Mouse (Mus musculus) limb, embryonic 11.5 days (tissue): Measurements from ENCODE around the gene Aff3. TPM values are rescaled to one million over a fixed set of nuclear protein-coding genes. Genes with fewer than 3 reads are reported as not detected.

Source experiments
- ATAC-seq: fragments of 200-750 bp; cut with Nextera tagmentation; 2 replicates; pipeline ENCODE4 v1.8.0; 2017; ENCODE audit warnings: low read depth; ENCODE audit not compliant: insufficient number of reproducible peaks, low FRiP score, low TSS enrichment
- DNase-seq: peaks from one replicate; pipeline ENCODE4 v3.0.0-alpha.2; 2015; ENCODE audit warnings: low spot score
- H3K27ac ChIP-seq: fragments of 300-500 bp; sonication (generic); replicated peaks from 2 replicates; pipeline ENCODE4 v1.5.1; 2014; ENCODE audit warnings: low read depth, mild to moderate bottlenecking, low read length
- H3K27me3 ChIP-seq: fragments of 300-500 bp; sonication (generic); 2 replicates; pipeline ENCODE4 v1.6.1; 2014; ENCODE audit warnings: mild to moderate bottlenecking, low read length, mixed read lengths; ENCODE audit not compliant: control insufficient read depth, insufficient read depth
- H3K36me3 ChIP-seq: fragments of 300-500 bp; sonication (generic); 2 replicates; pipeline ENCODE4 v1.6.1; 2014; ENCODE audit warnings: mild to moderate bottlenecking, low read length, moderate library complexity, mixed read lengths; ENCODE audit not compliant: control insufficient read depth, insufficient read depth
- H3K4me1 ChIP-seq: fragments of 300-500 bp; sonication (generic); 2 replicates; pipeline ENCODE4 v1.6.1; 2014; ENCODE audit warnings: low read length, mixed read lengths; ENCODE audit not compliant: control insufficient read depth, insufficient read depth
- H3K4me2 ChIP-seq: fragments of 300-500 bp; sonication (generic); 2 replicates; pipeline ENCODE4 v1.6.1; 2014; ENCODE audit warnings: low read depth, mild to moderate bottlenecking, moderate library complexity; ENCODE audit not compliant: severe bottlenecking
- H3K4me3 ChIP-seq: fragments of 300-500 bp; sonication (generic); 2 replicates; pipeline ENCODE4 v1.5.1; 2014; ENCODE audit warnings: low read depth, low read length
- H3K9ac ChIP-seq: fragments of 300-500 bp; sonication (generic); 2 replicates; pipeline ENCODE4 v1.6.1; 2014; ENCODE audit warnings: mild to moderate bottlenecking, low read length
- H3K9me3 ChIP-seq: fragments of 300-500 bp; sonication (generic); 2 replicates; pipeline ENCODE4 v1.6.1; 2016; ENCODE audit warnings: low read length; ENCODE audit not compliant: control insufficient read depth
- WGBS: fragments of 180-500 bp; shearing (Covaris S2); extraction: QIAGEN DNeasy Blood & Tissue Kit; methylation state at CpG from one replicate; pipeline ENCODE4 v1.1.7; 2014; 5-methylcytosine and 5-hydroxymethylcytosine counted together
- polyA plus RNA-seq: library from polyadenylated mRNA; unstranded; fragments of >200 nt; fragmentation: Nextera tagmentation; extraction: Ambion mirVana; gene quantifications from 2 replicates; pipeline ENCODE4 v1.2.1, GENCODE M21; 2014

Aff3 gene
- polyA plus RNA-seq, 1 experiment from 2014 or later, result 43.9 TPM

DNA sequence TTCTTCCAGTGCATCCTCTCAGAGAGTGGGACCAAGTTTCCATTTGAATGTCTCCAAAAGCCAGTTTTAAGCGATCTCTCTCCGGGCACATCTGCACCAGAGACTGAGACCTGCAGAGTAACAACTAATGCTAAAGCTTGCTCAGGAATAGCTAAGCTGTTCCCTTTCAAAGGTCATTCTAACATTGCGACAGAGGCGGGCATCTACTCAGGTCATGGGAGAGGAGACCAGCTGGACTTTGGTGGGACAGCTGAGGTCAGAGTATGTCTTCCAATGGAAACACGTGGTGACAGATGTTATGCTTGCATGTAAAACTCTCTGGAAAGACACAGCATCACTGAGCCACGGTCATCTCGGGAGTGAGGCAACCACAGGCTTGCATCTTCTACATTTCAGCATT is 488.7 kb downstream of the Aff3 start:
- Histone ChIP-seq H3K27me3 (no peaks in the 10 kb centered on the region), H3K4me3 (no peak overlapping the region), H3K4me2 (no peak overlapping the region), H3K36me3 (peaks cover 4% of the 10 kb centered on the region), H3K27ac (no peak overlapping the region), H3K9ac (no peak overlapping the region), H3K4me1 (no peaks in the 10 kb centered on the region), H3K9me3 (no peaks in the 10 kb centered on the region)
- ATAC-seq (no peak), DNase-seq (no peak)
- 94% methylated on average over 7 of the region's 7 CpGs for WGBS

DNA sequence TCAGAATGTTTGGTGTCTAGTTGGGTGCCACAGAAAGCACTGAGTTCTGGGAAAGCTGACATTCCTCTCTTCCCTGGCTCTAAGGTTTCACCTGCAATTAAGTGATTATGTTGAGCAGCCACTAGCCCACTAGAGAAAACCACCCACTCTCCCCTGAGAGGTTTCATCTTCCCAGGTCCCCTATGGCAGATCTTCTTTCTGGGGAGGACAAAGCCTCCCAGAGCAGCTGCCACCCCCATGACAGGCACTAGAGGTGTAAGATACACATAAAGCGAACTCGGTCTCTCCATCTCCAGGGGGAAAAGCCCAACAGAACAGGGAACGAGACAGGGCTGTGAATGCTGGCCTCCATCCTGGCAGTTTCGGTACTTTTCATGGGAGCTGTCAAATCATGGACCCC is 492.9 kb downstream of the Aff3 start:
- ATAC-seq (no peak), DNase-seq (no peak)
- no peak overlapping the region for H3K4me2 ChIP-seq
- H3K27ac ChIP-seq, result no peak overlapping the region
- 86% methylated on average over 4 of the region's 4 CpGs for WGBS
- H3K4me3 ChIP-seq, result no peak overlapping the region
- H3K9ac ChIP-seq, result no peak overlapping the region
- no peaks in the 10 kb centered on the region for H3K36me3 ChIP-seq
- no peaks in the 10 kb centered on the region for H3K27me3 ChIP-seq
- no peaks in the 10 kb centered on the region for H3K4me1 ChIP-seq
- H3K9me3 ChIP-seq, result no peaks in the 10 kb centered on the region

- Histone ChIP-seq H3K9ac (no peak overlapping the region), H3K9me3 (no peaks in the 10 kb centered on the region), H3K27me3 (no peaks in the 10 kb centered on the region), H3K4me1 (no peaks in the 10 kb centered on the region), H3K4me3 (no peak overlapping the region), H3K4me2 (no peak overlapping the region), H3K27ac (no peak overlapping the region), H3K36me3 (no peaks in the 10 kb centered on the region)
- 66% methylated on average over 2 of the region's 2 CpGs for WGBS
- DNase-seq (no peak), ATAC-seq (no peak)
These were observed 499.1 kb downstream of the Aff3 start for GRCm38 (mm10) chr1:38165696-38166095.

GRCm38 (mm10) chr1:38150086-38150485 is 514.7 kb downstream of the Aff3 start:
- Histone ChIP-seq H3K27ac (no peak overlapping the region), H3K36me3 (no peaks in the 10 kb centered on the region), H3K9ac (no peak overlapping the region), H3K4me2 (no peak overlapping the region), H3K9me3 (no peaks in the 10 kb centered on the region), H3K4me3 (no peak overlapping the region), H3K4me1 (no peaks in the 10 kb centered on the region), H3K27me3 (no peaks in the 10 kb centered on the region)
- ATAC-seq (no peak), DNase-seq (no peak)
- WGBS, result 84% methylated on average over 5 of the region's 5 CpGs

GRCm38 (mm10) chr1:38146008-38146407 is 518.7 kb downstream of the Aff3 start:
- no peak overlapping the region for H3K27ac ChIP-seq
- H3K4me2 ChIP-seq, result no peak overlapping the region
- H3K9me3 ChIP-seq, result no peaks in the 10 kb centered on the region
- H3K4me3 ChIP-seq, result no peak overlapping the region
- DNase-seq (no peak), ATAC-seq (no peak)
- 92% methylated on average over 4 of the region's 4 CpGs for WGBS
- no peaks in the 10 kb centered on the region for H3K4me1 ChIP-seq
- H3K27me3 ChIP-seq, result no peaks in the 10 kb centered on the region
- no peaks in the 10 kb centered on the region for H3K36me3 ChIP-seq
- no peak overlapping the region for H3K9ac ChIP-seq

- Histone ChIP-seq H3K4me1 (no peaks in the 10 kb centered on the region), H3K36me3 (no peaks in the 10 kb centered on the region), H3K27me3 (no peaks in the 10 kb centered on the region), H3K4me3 (no peak overlapping the region), H3K4me2 (no peak overlapping the region), H3K27ac (no peak overlapping the region), H3K9ac (no peak overlapping the region), H3K9me3 (no peaks in the 10 kb centered on the region)
- 85% methylated on average over 1 of the region's 1 CpGs for WGBS
- DNase-seq, result no peak
- no peak for ATAC-seq
These were observed 523.4 kb downstream of the Aff3 start for GRCm38 (mm10) chr1:38141371-38141770.

- Histone ChIP-seq H3K9ac (no peak overlapping the region), H3K27ac (no peak overlapping the region), H3K27me3 (no peaks in the 10 kb centered on the region), H3K4me1 (no peaks in the 10 kb centered on the region), H3K9me3 (no peaks in the 10 kb centered on the region), H3K4me2 (no peak overlapping the region), H3K36me3 (no peaks in the 10 kb centered on the region), H3K4me3 (no peak overlapping the region)
- ATAC-seq (no peak), DNase-seq (no peak)
- WGBS, result 80% methylated on average over 2 of the region's 2 CpGs
These were observed 523.8 kb downstream of the Aff3 start for GRCm38 (mm10) chr1:38140911-38141310.

- Histone ChIP-seq H3K36me3 (no peaks in the 10 kb centered on the region), H3K4me1 (no peaks in the 10 kb centered on the region), H3K27ac (no peak overlapping the region), H3K9me3 (no peaks in the 10 kb centered on the region), H3K27me3 (no peaks in the 10 kb centered on the region), H3K4me2 (no peak overlapping the region), H3K4me3 (no peak overlapping the region), H3K9ac (no peak overlapping the region)
- ATAC-seq (no peak), DNase-seq (no peak)
- WGBS, result 90% methylated on average over 2 of the region's 2 CpGs
These were observed 525.4 kb downstream of the Aff3 start for GRCm38 (mm10) chr1:38139396-38139795.

DNA sequence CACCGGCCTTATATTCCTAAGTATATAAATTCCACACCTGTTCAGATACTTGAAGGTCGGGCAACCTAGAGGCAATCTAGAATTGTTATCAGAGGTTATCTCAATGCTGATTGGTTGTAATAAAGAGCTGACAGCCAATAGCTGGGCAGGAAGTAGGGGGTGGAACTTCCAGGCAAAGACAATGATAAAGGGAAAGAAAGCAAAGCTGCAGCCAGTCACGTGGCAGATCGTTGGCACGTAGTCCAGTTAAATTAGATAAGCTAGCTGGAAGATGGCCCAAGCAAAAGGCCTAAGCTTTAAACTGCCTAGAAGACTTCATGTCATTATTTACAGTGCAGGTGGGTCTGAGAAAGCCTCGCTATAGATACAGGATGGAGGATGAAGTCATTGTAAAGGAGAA is 531.8 kb downstream of the Aff3 start:
- DNase-seq (no peak), ATAC-seq (no peak)
- Histone ChIP-seq H3K9me3 (no peaks in the 10 kb centered on the region), H3K4me3 (no peak overlapping the region), H3K27me3 (no peaks in the 10 kb centered on the region), H3K27ac (no peak overlapping the region), H3K9ac (no peak overlapping the region), H3K4me1 (peaks cover 8% of the 10 kb centered on the region; the same call in 1 of the 2 replicates), H3K36me3 (no peaks in the 10 kb centered on the region), H3K4me2 (no peak overlapping the region)
- 75% methylated on average over 6 of the region's 6 CpGs for WGBS
